Mouse (Mus musculus): ENCODE measurements at regions not wholly inside any gene's neighbourhood (a gene's known extent, or its start where the extent isn't known, plus 50 kb on each side); places are given as distances from the start of the nearest gene placed in this dataset.

DNA sequence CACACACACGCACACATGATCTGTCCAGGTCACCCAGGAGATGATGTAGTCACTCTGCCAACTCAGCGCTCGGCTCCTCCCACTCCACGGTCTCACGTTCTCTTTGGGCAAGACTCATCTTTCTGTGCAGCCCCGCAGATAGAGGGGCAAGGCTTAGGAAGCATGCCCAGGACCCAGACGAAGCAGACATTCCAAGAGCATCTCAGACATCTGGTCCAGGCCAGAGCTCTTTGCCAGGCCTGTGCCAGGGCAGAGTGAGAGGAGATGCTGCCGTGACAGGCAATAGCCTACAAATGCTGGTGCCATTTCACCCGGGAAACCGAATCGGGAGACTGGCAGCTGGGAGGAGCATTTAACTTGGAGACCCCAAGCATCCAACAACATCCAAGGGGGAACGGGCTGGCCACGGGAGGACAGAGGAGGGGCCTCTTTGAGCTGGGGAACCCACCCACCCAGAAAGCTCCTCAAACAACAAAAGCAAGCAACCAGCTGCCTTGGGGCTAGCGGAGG is 133.2 kb downstream of the 3100002H09Rik start:
- no peak overlapping the region for H3K4me3 ChIP-seq (ENCODE audit: low read depth, low read length)
- no peak overlapping the region for H3K27ac ChIP-seq (ENCODE audit: low read depth)
- no peak overlapping the region for H3K9ac ChIP-seq (ENCODE audit: low read length)
- no peaks in the 10 kb centered on the region for H3K36me3 ChIP-seq (ENCODE audit: control insufficient read depth, insufficient read depth, low read length)
- peaks cover 7% of the 10 kb centered on the region; the same call in 1 of the 2 replicates for H3K4me1 ChIP-seq (replicated peaks; ENCODE audit: control insufficient read depth, insufficient read depth, low read length)
- 17% methylated on average over 14 of the region's 14 CpGs for WGBS
- peak overlapping the region; percentile 37 for H3K4me2 ChIP-seq (ENCODE audit: low read length)
- H3K9me3 ChIP-seq (ENCODE audit: control insufficient read depth, low read length), result no peaks in the 10 kb centered on the region
- DNase-seq (ENCODE audit: low spot score) (no peak), ATAC-seq (replicated peaks; ENCODE audit: low FRiP score, low TSS enrichment, low read depth) (no peak)
- peaks cover 78% of the 10 kb centered on the region for H3K27me3 ChIP-seq (replicated peaks; ENCODE audit: control insufficient read depth, insufficient read depth, low read length)

DNA sequence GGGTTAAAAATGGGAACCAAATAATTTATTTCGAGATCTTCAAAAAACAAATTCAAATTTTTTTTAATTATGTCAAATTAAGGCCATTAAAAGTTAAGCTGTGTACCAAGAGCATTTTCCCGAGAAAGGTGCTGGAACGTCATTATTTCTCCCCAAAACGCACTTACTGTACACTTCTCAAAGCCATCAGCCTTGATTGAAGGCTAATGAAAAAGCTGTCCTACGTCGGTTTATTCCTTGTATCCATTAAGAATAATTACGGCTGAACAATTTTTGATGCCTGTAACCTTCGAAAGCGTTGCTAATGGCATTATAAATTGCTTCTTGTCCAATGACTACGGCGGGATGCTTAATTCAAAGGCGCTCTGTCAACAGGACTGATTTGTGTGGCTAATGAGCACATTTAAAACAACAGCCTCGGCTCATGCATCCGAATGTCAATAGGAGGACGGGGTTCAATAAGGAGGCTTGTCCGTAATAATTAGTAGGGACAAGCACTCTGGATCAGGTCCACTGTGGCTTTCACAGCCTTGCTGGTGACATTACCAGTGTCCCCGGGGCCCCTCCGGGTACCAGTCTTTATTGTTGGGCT is 145.3 kb downstream of the 3100002H09Rik start:
- Histone ChIP-seq H3K36me3 (ENCODE audit: control insufficient read depth, insufficient read depth, low read length) (no peaks in the 10 kb centered on the region), H3K27ac (ENCODE audit: low read depth) (no peak overlapping the region), H3K4me3 (ENCODE audit: low read depth, low read length) (no peak overlapping the region), H3K4me1 (replicated peaks; ENCODE audit: control insufficient read depth, insufficient read depth, low read length) (no peaks in the 10 kb centered on the region), H3K27me3 (replicated peaks; ENCODE audit: control insufficient read depth, insufficient read depth, low read length) (0 out of 2 replicates have a peak, but pooled peaks cover 12% of the 10 kb centered on the region), H3K9me3 (ENCODE audit: control insufficient read depth, low read length) (no peaks in the 10 kb centered on the region), H3K4me2 (ENCODE audit: low read length) (no peak overlapping the region), H3K9ac (ENCODE audit: low read length) (no peak overlapping the region)
- 81% methylated on average over 18 of the region's 18 CpGs for WGBS
- ATAC-seq (replicated peaks; ENCODE audit: low FRiP score, low TSS enrichment, low read depth) (no peak), DNase-seq (ENCODE audit: low spot score) (no peak)

DNA sequence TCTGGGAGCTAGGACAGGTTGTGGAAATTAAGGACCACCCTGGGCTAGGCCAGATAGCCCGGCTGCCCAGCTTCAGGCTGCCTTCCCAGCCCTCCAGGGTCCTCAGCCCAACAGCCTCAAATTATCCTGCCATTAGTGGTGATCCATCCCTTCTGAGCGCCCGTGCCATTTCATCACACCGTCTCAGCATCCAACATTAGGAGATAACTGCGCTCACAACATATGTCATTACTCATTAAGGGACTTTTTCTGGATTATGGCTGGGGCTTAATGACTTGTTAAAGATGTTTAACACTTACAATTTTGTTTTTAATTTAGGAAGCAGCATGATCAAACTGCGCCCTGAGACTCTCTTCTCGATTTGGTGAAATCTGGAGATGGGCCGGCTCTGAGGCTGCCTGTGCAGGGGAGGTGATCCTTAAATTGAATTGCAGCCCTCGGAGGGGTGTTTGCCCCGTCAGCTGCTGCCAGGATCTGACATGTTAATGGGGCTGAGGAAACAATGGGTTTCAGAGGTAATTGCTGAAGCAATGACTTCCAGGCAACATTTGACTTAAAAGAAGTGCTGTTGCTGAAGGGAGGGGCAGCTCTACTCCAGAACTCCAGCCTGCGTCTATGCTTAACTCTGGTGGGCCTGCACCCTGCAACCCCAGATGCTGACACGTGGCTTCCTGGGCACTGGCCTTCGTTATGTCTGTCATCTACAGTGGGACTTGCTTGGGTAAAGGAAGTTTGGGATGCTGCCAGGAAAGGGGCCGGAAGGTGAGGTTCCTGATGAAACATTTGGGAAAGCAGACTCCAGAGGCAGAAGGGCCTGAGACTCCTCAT is 154.9 kb downstream of the 3100002H09Rik start:
- H3K4me1 ChIP-seq (replicated peaks; ENCODE audit: control insufficient read depth, insufficient read depth, low read length), result 0 out of 2 replicates have a peak, but pooled peaks cover 3% of the 10 kb centered on the region
- no peaks in the 10 kb centered on the region for H3K36me3 ChIP-seq (ENCODE audit: control insufficient read depth, insufficient read depth, low read length)
- no peak overlapping the region for H3K4me3 ChIP-seq (ENCODE audit: low read depth, low read length)
- H3K4me2 ChIP-seq (ENCODE audit: low read length), result no peak overlapping the region
- no peak overlapping the region for H3K27ac ChIP-seq (ENCODE audit: low read depth)
- H3K9me3 ChIP-seq (ENCODE audit: control insufficient read depth, low read length), result no peaks in the 10 kb centered on the region
- 0 out of 2 replicates have a peak, but pooled peaks cover 5% of the 10 kb centered on the region for H3K27me3 ChIP-seq (replicated peaks; ENCODE audit: control insufficient read depth, insufficient read depth, low read length)
- no peak for ATAC-seq (replicated peaks; ENCODE audit: low FRiP score, low TSS enrichment, low read depth)
- WGBS, result 34% methylated on average over 14 of the region's 14 CpGs
- H3K9ac ChIP-seq (ENCODE audit: low read length), result no peak overlapping the region
- no peak for DNase-seq (ENCODE audit: low spot score)

DNA sequence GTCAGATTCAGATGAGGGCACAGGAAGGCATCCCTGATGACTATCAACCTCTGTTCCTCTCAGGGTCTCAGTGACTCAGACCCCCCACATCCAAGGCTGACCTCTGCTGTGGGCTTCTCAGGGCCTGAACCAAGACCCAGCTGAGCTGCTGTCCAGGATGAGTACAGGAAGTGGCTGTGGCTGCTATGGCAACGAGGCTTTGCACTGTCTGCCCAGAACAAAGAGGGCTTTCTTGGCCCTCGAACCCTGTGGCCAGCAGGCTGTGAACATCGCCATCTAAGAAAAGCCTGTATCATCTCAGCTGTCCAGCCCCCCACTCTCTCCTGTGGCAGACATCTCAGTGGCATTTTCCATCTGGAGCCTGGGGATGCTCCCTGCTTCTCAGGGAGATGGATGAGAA is 159.5 kb downstream of the 3100002H09Rik start:
- Histone ChIP-seq H3K27me3 (replicated peaks; ENCODE audit: control insufficient read depth, insufficient read depth, low read length) (peaks cover 8% of the 10 kb centered on the region; the same call in 1 of the 2 replicates), H3K9me3 (ENCODE audit: control insufficient read depth, low read length) (no peaks in the 10 kb centered on the region), H3K36me3 (ENCODE audit: control insufficient read depth, insufficient read depth, low read length) (no peaks in the 10 kb centered on the region), H3K27ac (ENCODE audit: low read depth) (no peak overlapping the region), H3K4me1 (replicated peaks; ENCODE audit: control insufficient read depth, insufficient read depth, low read length) (0 out of 2 replicates have a peak, but pooled peaks cover 3% of the 10 kb centered on the region), H3K4me3 (ENCODE audit: low read depth, low read length) (no peak overlapping the region), H3K9ac (ENCODE audit: low read length) (no peak overlapping the region), H3K4me2 (ENCODE audit: low read length) (no peak overlapping the region)
- 26% methylated on average over 3 of the region's 3 CpGs for WGBS
- ATAC-seq (replicated peaks; ENCODE audit: low FRiP score, low TSS enrichment, low read depth) (peak; percentile 36; the same call in 1 of the 2 replicates), DNase-seq (ENCODE audit: low spot score) (no peak)

DNA sequence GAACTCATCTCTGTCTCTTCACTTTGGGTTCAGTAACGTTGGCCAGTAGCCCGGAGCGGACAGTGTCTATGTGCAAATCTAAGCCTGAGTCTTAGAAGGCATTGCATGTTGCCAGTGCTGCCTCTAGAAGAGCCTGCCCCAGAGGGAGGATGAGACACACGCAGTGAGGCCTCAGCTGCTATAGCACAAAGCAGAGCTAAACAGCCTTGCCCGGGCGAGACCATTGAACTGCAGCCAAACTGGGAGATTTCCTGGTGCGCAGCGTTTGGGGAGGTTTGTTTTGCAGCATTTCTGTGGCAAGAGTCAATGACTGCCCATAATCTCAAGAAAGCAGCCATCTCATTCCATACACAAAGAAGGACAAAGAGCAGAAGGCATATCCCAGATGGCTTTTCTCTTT is 164.0 kb downstream of the 3100002H09Rik start:
- Histone ChIP-seq H3K27me3 (replicated peaks; ENCODE audit: control insufficient read depth, insufficient read depth, low read length) (peaks cover 34% of the 10 kb centered on the region), H3K27ac (ENCODE audit: low read depth) (no peak overlapping the region), H3K4me1 (replicated peaks; ENCODE audit: control insufficient read depth, insufficient read depth, low read length) (peaks cover 6% of the 10 kb centered on the region; the same call in 1 of the 2 replicates), H3K4me3 (ENCODE audit: low read depth, low read length) (no peak overlapping the region), H3K9me3 (ENCODE audit: control insufficient read depth, low read length) (no peaks in the 10 kb centered on the region), H3K4me2 (ENCODE audit: low read length) (no peak overlapping the region), H3K36me3 (ENCODE audit: control insufficient read depth, insufficient read depth, low read length) (no peaks in the 10 kb centered on the region), H3K9ac (ENCODE audit: low read length) (no peak overlapping the region)
- 78% methylated on average over 8 of the region's 8 CpGs for WGBS
- ATAC-seq (replicated peaks; ENCODE audit: low FRiP score, low TSS enrichment, low read depth), result no peak
- DNase-seq (ENCODE audit: low spot score), result no peak

DNA sequence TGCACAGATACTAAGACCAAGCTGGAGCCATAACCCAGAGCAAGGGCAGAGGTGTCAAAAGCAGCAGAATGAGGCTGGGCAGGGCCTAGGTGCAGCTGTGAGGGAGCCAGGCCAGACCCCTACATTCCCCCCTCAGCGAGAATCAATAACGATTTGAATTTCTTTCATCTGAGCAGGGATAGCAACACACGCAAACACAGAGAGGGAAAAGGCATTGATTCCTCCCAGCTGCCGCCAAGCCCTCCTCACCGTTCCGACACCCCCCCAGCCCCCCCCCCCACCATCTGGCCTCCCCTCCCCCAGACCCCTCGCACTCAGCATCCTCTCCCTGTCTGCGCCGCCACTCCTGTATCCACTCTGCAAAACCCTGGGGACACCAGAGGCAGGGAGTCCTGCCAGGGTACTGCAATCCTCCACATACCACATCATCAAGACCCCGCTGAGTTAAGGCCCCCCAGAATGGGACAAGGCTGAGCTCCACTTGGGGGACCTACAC is 166.9 kb downstream of the 3100002H09Rik start:
- Histone ChIP-seq H3K4me2 (ENCODE audit: low read length) (no peak overlapping the region), H3K36me3 (ENCODE audit: control insufficient read depth, insufficient read depth, low read length) (no peaks in the 10 kb centered on the region), H3K27me3 (replicated peaks; ENCODE audit: control insufficient read depth, insufficient read depth, low read length) (peaks cover 43% of the 10 kb centered on the region), H3K4me3 (ENCODE audit: low read depth, low read length) (no peak overlapping the region), H3K4me1 (replicated peaks; ENCODE audit: control insufficient read depth, insufficient read depth, low read length) (peaks cover 6% of the 10 kb centered on the region; the same call in 1 of the 2 replicates), H3K9me3 (ENCODE audit: control insufficient read depth, low read length) (no peaks in the 10 kb centered on the region), H3K9ac (ENCODE audit: low read length) (no peak overlapping the region), H3K27ac (ENCODE audit: low read depth) (no peak overlapping the region)
- WGBS, result 3% methylated on average over 9 of the region's 10 CpGs
- DNase-seq (ENCODE audit: low spot score) (no peak), ATAC-seq (replicated peaks; ENCODE audit: low FRiP score, low TSS enrichment, low read depth) (no peak)

DNA sequence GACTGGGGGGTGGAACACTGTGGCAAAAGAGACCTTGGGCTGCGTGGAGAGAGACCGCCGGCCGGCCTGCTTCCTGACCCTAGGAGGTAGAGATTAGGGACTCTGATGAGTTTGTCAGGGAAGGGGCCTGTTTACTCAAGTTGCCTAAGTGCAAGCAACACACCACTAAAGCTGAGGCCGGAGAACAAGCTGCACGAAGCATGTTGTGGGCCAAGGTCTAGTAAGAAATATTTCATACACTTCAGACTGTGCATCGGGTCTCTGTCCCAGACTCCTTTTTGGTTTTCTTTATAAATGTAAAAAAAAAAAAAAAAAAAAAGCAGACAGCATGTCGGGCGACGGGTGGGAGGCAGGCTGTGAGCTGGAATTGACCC is 167.5 kb downstream of the 3100002H09Rik start:
- Histone ChIP-seq H3K27me3 (replicated peaks; ENCODE audit: control insufficient read depth, insufficient read depth, low read length) (peaks cover 43% of the 10 kb centered on the region), H3K4me1 (replicated peaks; ENCODE audit: control insufficient read depth, insufficient read depth, low read length) (peaks cover 6% of the 10 kb centered on the region; the same call in 1 of the 2 replicates), H3K4me2 (ENCODE audit: low read length) (no peak overlapping the region), H3K4me3 (ENCODE audit: low read depth, low read length) (no peak overlapping the region), H3K9ac (ENCODE audit: low read length) (no peak overlapping the region), H3K36me3 (ENCODE audit: control insufficient read depth, insufficient read depth, low read length) (no peaks in the 10 kb centered on the region), H3K9me3 (ENCODE audit: control insufficient read depth, low read length) (no peaks in the 10 kb centered on the region), H3K27ac (ENCODE audit: low read depth) (no peak overlapping the region)
- ATAC-seq (replicated peaks; ENCODE audit: low FRiP score, low TSS enrichment, low read depth) (no peak), DNase-seq (ENCODE audit: low spot score) (no peak)
- 25% methylated on average over 10 of the region's 10 CpGs for WGBS

DNA sequence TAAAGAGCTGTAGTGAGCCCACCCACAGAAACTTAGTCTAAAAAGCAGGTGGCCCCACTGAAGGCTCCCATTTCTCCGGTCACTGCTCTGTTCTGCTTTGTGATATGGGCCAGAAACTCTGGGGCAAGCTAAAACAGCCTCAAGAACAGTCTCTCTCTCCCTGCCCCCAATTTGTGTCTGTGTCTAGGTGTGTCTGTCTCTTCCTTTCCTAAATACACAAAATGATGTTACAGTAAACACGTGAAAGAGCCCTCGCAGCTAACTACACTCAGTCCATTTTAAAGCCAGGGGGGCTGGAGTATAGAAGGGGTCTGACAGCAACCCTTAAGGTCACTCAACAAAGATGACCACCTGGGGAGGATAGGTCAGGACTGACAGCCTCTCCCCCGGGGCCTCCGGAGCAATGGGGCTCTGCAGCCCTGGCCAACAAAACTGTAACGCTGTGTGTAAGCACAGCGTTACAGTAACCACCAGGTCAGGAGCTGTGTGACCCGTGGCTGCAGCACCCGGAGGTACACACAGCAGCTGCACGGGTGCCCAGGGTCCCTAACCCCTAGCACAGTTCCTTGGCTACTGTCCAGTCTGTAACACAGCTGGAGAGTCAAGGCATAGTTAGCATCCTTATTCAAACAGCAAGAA is 168.0 kb downstream of the 3100002H09Rik start:
- no peak overlapping the region for H3K27ac ChIP-seq (ENCODE audit: low read depth)
- H3K27me3 ChIP-seq (replicated peaks; ENCODE audit: control insufficient read depth, insufficient read depth, low read length), result peaks cover 43% of the 10 kb centered on the region
- DNase-seq (ENCODE audit: low spot score) (no peak), ATAC-seq (replicated peaks; ENCODE audit: low FRiP score, low TSS enrichment, low read depth) (no peak)
- no peaks in the 10 kb centered on the region for H3K36me3 ChIP-seq (ENCODE audit: control insufficient read depth, insufficient read depth, low read length)
- H3K9ac ChIP-seq (ENCODE audit: low read length), result no peak overlapping the region
- H3K4me2 ChIP-seq (ENCODE audit: low read length), result no peak overlapping the region
- peaks cover 6% of the 10 kb centered on the region; the same call in 1 of the 2 replicates for H3K4me1 ChIP-seq (replicated peaks; ENCODE audit: control insufficient read depth, insufficient read depth, low read length)
- WGBS, result 17% methylated on average over 10 of the region's 10 CpGs
- no peak overlapping the region for H3K4me3 ChIP-seq (ENCODE audit: low read depth, low read length)
- no peaks in the 10 kb centered on the region for H3K9me3 ChIP-seq (ENCODE audit: control insufficient read depth, low read length)

All from intestine, embryonic 14.5 days (tissue).